ENCODE assay signal across 8 mouse cellular contexts in genomic region chr5:139449161-139449791, GRCm38 (mm10). TPM values are rescaled to one million over a fixed set of nuclear protein-coding genes. Genes with fewer than 3 reads are reported as not detected.
DNase-seq lines count a peak whose midpoint lies in the region; ATAC-seq and TF ChIP-seq lines count a peak whose summit lies in the region.

No protein-coding gene starts in this region.

- no peak for DNase-seq in left cerebral cortex, adult 2 months (ENCODE audit: extremely low spot score in 1 of 2, low spot score in 2 of 2)
- no peak for DNase-seq in left cerebral cortex, adult 8-10 months (ENCODE audit: low spot score in 2 of 2)
- DNase-seq in embryonic facial prominence, embryonic 10.5 days (ENCODE audit: low spot score) = no peak
- DNase-seq in thymus, postnatal 4 days = peak; percentile 70
- DNase-seq in layer of hippocampus, adult 18-20 months (ENCODE audit: low spot score in 2 of 2) = no peak

- no peak overlapping the region for H3K4me2 ChIP-seq in kidney, embryonic 15.5 days
- no peak overlapping the region for H3K4me2 ChIP-seq in midbrain, embryonic 12.5 days (replicated peaks)

- 61% methylated on average over 5 of the region's 5 CpGs for WGBS in embryonic facial prominence, embryonic 10.5 days
- WGBS in kidney, embryonic 15.5 days = 33% methylated on average over 5 of the region's 5 CpGs
- 72% methylated on average over 5 of the region's 5 CpGs for WGBS in midbrain, embryonic 12.5 days

- no peak for TF ChIP-seq CTCF in left cerebral cortex, adult 2 months (IDR thresholded peaks at IDR 0.05)

- peak; percentile 57 for ATAC-seq in kidney, embryonic 15.5 days (replicated peaks; ENCODE audit: low FRiP score)
- ATAC-seq in midbrain, embryonic 12.5 days (ENCODE audit: low FRiP score, low read depth) = no peak
- no peak for ATAC-seq in megakaryocyte-erythroid progenitor cell, adult 5-6 weeks (replicated peaks; ENCODE audit: low FRiP score, low TSS enrichment, poor library complexity, severe bottlenecking)

- H3K4me1 ChIP-seq in embryonic facial prominence, embryonic 10.5 days = peaks cover 22% of the 10 kb centered on the region
- peaks cover 22% of the 10 kb centered on the region for H3K4me1 ChIP-seq in kidney, embryonic 15.5 days
- H3K4me1 ChIP-seq in midbrain, embryonic 12.5 days = peaks cover 15% of the 10 kb centered on the region

- no peaks in the 10 kb centered on the region for H3K9me3 ChIP-seq in embryonic facial prominence, embryonic 10.5 days
- no peaks in the 10 kb centered on the region for H3K9me3 ChIP-seq in kidney, embryonic 15.5 days (replicated peaks)
- no peaks in the 10 kb centered on the region for H3K9me3 ChIP-seq in midbrain, embryonic 12.5 days

- no peaks in the 10 kb centered on the region for H3K27me3 ChIP-seq in embryonic facial prominence, embryonic 10.5 days (replicated peaks; ENCODE audit: low read depth, poor library complexity, severe bottlenecking)
- H3K27me3 ChIP-seq in kidney, embryonic 15.5 days = no peaks in the 10 kb centered on the region
- H3K27me3 ChIP-seq in midbrain, embryonic 12.5 days = no peaks in the 10 kb centered on the region

- H3K27ac ChIP-seq in left cerebral cortex, adult 2 months = peak overlapping the region; percentile 32
- H3K27ac ChIP-seq in embryonic facial prominence, embryonic 10.5 days (replicated peaks) = peak overlapping the region; percentile 40
- H3K27ac ChIP-seq in kidney, embryonic 15.5 days = peak overlapping the region; percentile 57
- H3K27ac ChIP-seq in midbrain, embryonic 12.5 days (replicated peaks) = peak overlapping the region; percentile 10

- H3K9ac ChIP-seq in kidney, embryonic 15.5 days = no peak overlapping the region
- no peak overlapping the region for H3K9ac ChIP-seq in midbrain, embryonic 12.5 days (replicated peaks)

- H3K4me3 ChIP-seq in left cerebral cortex, adult 2 months = no peak overlapping the region
- no peak overlapping the region for H3K4me3 ChIP-seq in embryonic facial prominence, embryonic 10.5 days
- H3K4me3 ChIP-seq in kidney, embryonic 15.5 days (replicated peaks) = no peak overlapping the region
- no peak overlapping the region for H3K4me3 ChIP-seq in midbrain, embryonic 12.5 days

- H3K36me3 ChIP-seq in embryonic facial prominence, embryonic 10.5 days (replicated peaks) = peaks cover 29% of the 10 kb centered on the region
- peaks cover 14% of the 10 kb centered on the region for H3K36me3 ChIP-seq in kidney, embryonic 15.5 days
- H3K36me3 ChIP-seq in midbrain, embryonic 12.5 days = peaks cover 2% of the 10 kb centered on the region; the same call in 1 of the 2 replicates

- intact Hi-C loops in left cerebral cortex, adult 2 months (cut with DNase I) = loop anchor here (5.0 kb wide), 1 partner anchor 47 kb away; no protein-coding TSS in a partner anchor

RNA-seq across cellular contexts. Expression of gene 3110082I17Rik, which starts 11.1 kb away (rescaled TPM):
- total RNA-seq in left cerebral cortex, adult 2 months (2021) = 10 to 100 TPM; 16.3 to 17.9 TPM
- 10 to 100 TPM; 12.6 to 16.6 (median 15.2) TPM for total RNA-seq in left cerebral cortex, adult 8-10 months (2022)
- 58.2 and 58.5 TPM in 2 replicates for polyA plus RNA-seq in embryonic facial prominence, embryonic 10.5 days (2016; fragmentation: Nextera tagmentation; extraction: Ambion mirVana)
- polyA plus RNA-seq in kidney, embryonic 15.5 days (2015; fragmentation: Nextera tagmentation; extraction: Ambion mirVana) = 39.9 and 43.3 TPM in 2 replicates
- polyA plus RNA-seq in midbrain, embryonic 12.5 days (2016; fragmentation: Nextera tagmentation; extraction: Ambion mirVana) = 27.5 and 29.3 TPM in 2 replicates
- total RNA-seq in megakaryocyte-erythroid progenitor cell, adult 5-6 weeks (2014; fragmentation: Nextera tagmentation) = 28.0 and 31.0 TPM in 2 replicates
- total RNA-seq in megakaryocyte-erythroid progenitor cell, adult 5-6 weeks (2017) = 40.1 and 74.7 TPM in 2 replicates
- total RNA-seq in layer of hippocampus, adult 18-20 months (2021) = 10 to 100 TPM; 14.6 to 15.7 TPM

RNA-seq across cellular contexts. Expression of gene Gper1, which starts 26.3 kb away (rescaled TPM):
- total RNA-seq in left cerebral cortex, adult 2 months (2021) = 1 to 10 TPM; 2.5 to 2.8 TPM
- total RNA-seq in left cerebral cortex, adult 8-10 months (2022) = 1 to 10 TPM; 2.5 to 3.7 (median 3.3) TPM
- 0.33 and 0.46 TPM in 2 replicates for polyA plus RNA-seq in embryonic facial prominence, embryonic 10.5 days (2016; fragmentation: Nextera tagmentation; extraction: Ambion mirVana)
- polyA plus RNA-seq in kidney, embryonic 15.5 days (2015; fragmentation: Nextera tagmentation; extraction: Ambion mirVana) = 5.1 and 5.7 TPM in 2 replicates
- 2.3 and 3.7 TPM in 2 replicates for polyA plus RNA-seq in midbrain, embryonic 12.5 days (2016; fragmentation: Nextera tagmentation; extraction: Ambion mirVana)
- not detected in 2 replicates for total RNA-seq in megakaryocyte-erythroid progenitor cell, adult 5-6 weeks (2014; fragmentation: Nextera tagmentation)
- total RNA-seq in megakaryocyte-erythroid progenitor cell, adult 5-6 weeks (2017) = not detected in 2 replicates
- total RNA-seq in layer of hippocampus, adult 18-20 months (2021) = 1 to 10 TPM; 2.0 to 4.2 TPM

RNA-seq across cellular contexts. Expression of gene Zfand2a, which starts 35.1 kb away (rescaled TPM):
- total RNA-seq in left cerebral cortex, adult 2 months (2021) = 10 to 100 TPM; 53.9 to 60.0 TPM
- total RNA-seq in left cerebral cortex, adult 8-10 months (2022) = 10 to 100 TPM; 45.5 to 52.6 (median 50.4) TPM
- polyA plus RNA-seq in embryonic facial prominence, embryonic 10.5 days (2016; fragmentation: Nextera tagmentation; extraction: Ambion mirVana) = 10.2 and 12.5 TPM in 2 replicates
- polyA plus RNA-seq in kidney, embryonic 15.5 days (2015; fragmentation: Nextera tagmentation; extraction: Ambion mirVana) = 9.8 and 13.2 TPM in 2 replicates
- 11.5 and 13.1 TPM in 2 replicates for polyA plus RNA-seq in midbrain, embryonic 12.5 days (2016; fragmentation: Nextera tagmentation; extraction: Ambion mirVana)
- 10.9 and 19.5 TPM in 2 replicates for total RNA-seq in megakaryocyte-erythroid progenitor cell, adult 5-6 weeks (2014; fragmentation: Nextera tagmentation)
- 13.6 and 14.7 TPM in 2 replicates for total RNA-seq in megakaryocyte-erythroid progenitor cell, adult 5-6 weeks (2017)
- total RNA-seq in layer of hippocampus, adult 18-20 months (2021) = 10 to 100 TPM; 50.4 to 51.6 TPM

RNA-seq across cellular contexts. Expression of gene C130050O18Rik, which starts 44.2 kb away (rescaled TPM):
- under 1 TPM; 0.29 to 0.63 TPM for total RNA-seq in left cerebral cortex, adult 2 months (2021)
- 1 to 10 TPM in 1 of 4 experiments, under 1 TPM in 3; 0.32 to 1.5 (median 0.70) TPM for total RNA-seq in left cerebral cortex, adult 8-10 months (2022)
- 0.16 and 0.26 TPM in 2 replicates for polyA plus RNA-seq in embryonic facial prominence, embryonic 10.5 days (2016; fragmentation: Nextera tagmentation; extraction: Ambion mirVana)
- 0.60 and 1.2 TPM in 2 replicates for polyA plus RNA-seq in kidney, embryonic 15.5 days (2015; fragmentation: Nextera tagmentation; extraction: Ambion mirVana)
- polyA plus RNA-seq in midbrain, embryonic 12.5 days (2016; fragmentation: Nextera tagmentation; extraction: Ambion mirVana) = 0.22 and 0.36 TPM in 2 replicates
- total RNA-seq in megakaryocyte-erythroid progenitor cell, adult 5-6 weeks (2014; fragmentation: Nextera tagmentation) = 0.79 TPM in 1 of 2 replicates, not detected in the other
- 0.08 TPM in 1 of 2 replicates, not detected in the other for total RNA-seq in megakaryocyte-erythroid progenitor cell, adult 5-6 weeks (2017)
- total RNA-seq in layer of hippocampus, adult 18-20 months (2021) = under 1 TPM in 1 of 2 experiments, not detected in 1; 0.33 TPM
